Mouse (Mus musculus): Measurements from ENCODE around the gene 1700018G05Rik.
"Not testable (repeated sequence)": the region's sequence is repeated elsewhere in the genome, so short reads cannot be mapped to it uniquely, and the experiment has no call there.

DNA sequence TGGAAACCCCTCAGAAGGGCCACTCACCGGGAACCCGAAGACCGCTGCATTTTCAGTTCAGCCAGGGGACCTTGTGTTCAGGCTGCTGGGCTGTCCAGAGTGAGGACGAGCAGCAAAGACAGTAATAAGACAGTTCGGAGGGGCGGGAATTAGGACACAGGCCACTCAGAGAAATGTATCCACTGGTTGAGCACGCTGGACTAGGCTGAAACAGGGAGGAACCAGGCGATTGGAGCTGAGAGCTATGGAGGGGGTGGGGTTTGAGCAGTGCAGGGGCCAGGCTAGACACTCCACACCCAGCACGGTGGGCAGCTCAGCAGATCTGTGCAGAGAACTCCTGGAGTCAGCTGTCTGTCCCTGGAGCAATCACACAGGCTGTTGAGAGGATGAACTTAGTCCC lies 19.6 kb upstream of the 1700018G05Rik start, which contains the start of the genes Dmrtc1a and 1700011M02Rik:
- TF ChIP-seq MXI1 (IDR thresholded peaks at IDR 0.05; ENCODE audit: low read depth, low read length); SIN3A (IDR thresholded peaks at IDR 0.05; ENCODE audit: low read length); TAL1 (IDR thresholded peaks at IDR 0.05; ENCODE audit: low read length); CTCF (IDR thresholded peaks at IDR 0.05 in 2 of 3, conservative IDR thresholded peaks at IDR 0.05 in 1 of 3; ENCODE audit: control insufficient read depth in 1 of 3, insufficient read depth in 1 of 3, low read depth in 2 of 3, low read length in 3 of 3, poor library complexity in 1 of 3, severe bottlenecking in 1 of 3); ZKSCAN1 (IDR thresholded peaks at IDR 0.05; ENCODE audit: low read depth, low read length); EP300 (IDR thresholded peaks at IDR 0.05; ENCODE audit: low read depth in 1 of 2, low read length in 2 of 2); ETS1 (IDR thresholded peaks at IDR 0.05; ENCODE audit: low read depth, low read length); HCFC1 (IDR thresholded peaks at IDR 0.05; ENCODE audit: low read depth, low read length); POLR2A (IDR thresholded peaks at IDR 0.05; ENCODE audit: control insufficient read depth in 1 of 2, insufficient read depth in 1 of 2, low read depth in 1 of 2, low read length in 2 of 2, poor library complexity in 1 of 2); USF2 (IDR thresholded peaks at IDR 0.05; ENCODE audit: borderline replicate concordance in 1 of 2, insufficient read depth in 1 of 2, low read depth in 1 of 2, low read length in 2 of 2); CHD2 (IDR thresholded peaks at IDR 0.05; ENCODE audit: low read length): not testable (repeated sequence)
